Mouse (Mus musculus): ENCODE results near the gene Gpatch2l. TPM values are rescaled to one million over a fixed set of nuclear protein-coding genes. Genes with fewer than 3 reads are reported as not detected.

The Gpatch2l gene
- polyA plus RNA-seq, 1 experiment from 2014 or later = 20.7 TPM

DNA sequence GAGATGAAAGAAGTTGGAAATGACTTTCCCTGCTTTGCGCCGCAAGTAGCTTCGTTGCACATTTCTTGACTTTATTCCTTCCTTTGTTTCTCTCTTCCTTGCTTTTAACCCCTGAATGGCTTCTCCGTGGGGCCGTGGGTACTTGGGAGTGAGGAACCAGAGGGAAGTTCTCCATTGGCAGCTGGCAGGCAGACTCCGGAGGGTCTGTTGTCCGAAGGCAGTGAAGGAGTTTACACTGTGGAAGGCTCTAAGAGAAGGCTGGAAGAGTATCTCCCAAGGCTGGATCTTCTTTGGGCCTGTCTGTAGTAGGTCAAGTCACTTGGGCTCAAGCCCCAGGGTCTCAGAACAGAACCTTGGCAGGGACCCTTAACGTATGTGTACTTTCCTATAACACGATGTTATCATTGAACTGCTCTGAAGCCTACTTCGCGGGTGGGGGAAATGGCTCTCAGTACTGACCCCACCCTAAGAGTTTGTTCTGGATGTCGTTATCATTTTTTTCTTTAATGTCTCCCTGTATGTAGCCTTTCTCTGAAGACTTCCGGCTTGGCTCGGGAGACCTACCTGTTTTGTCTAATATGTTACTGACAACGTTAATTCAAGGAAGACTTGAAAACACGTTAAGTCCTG is 20.5 kb upstream of the Gpatch2l start:
- Histone ChIP-seq H3K36me3 (no peaks in the 10 kb centered on the region), H3K9ac (replicated peaks) (peak overlapping the region; percentile 47; the same call in 1 of the 2 replicates), H3K27me3 (peaks cover 44% of the 10 kb centered on the region), H3K4me1 (replicated peaks) (peaks cover 20% of the 10 kb centered on the region), H3K9me3 (no peaks in the 10 kb centered on the region), H3K4me3 (replicated peaks) (peak overlapping the region; percentile 38), H3K27ac (no peak overlapping the region), H3K4me2 (peak overlapping the region; percentile 70)
- ATAC-seq (ENCODE audit: insufficient number of reproducible peaks, insufficient read depth, low FRiP score, low TSS enrichment, low read depth) = no peak
- WGBS = 40% methylated on average over 16 of the region's 16 CpGs

DNA sequence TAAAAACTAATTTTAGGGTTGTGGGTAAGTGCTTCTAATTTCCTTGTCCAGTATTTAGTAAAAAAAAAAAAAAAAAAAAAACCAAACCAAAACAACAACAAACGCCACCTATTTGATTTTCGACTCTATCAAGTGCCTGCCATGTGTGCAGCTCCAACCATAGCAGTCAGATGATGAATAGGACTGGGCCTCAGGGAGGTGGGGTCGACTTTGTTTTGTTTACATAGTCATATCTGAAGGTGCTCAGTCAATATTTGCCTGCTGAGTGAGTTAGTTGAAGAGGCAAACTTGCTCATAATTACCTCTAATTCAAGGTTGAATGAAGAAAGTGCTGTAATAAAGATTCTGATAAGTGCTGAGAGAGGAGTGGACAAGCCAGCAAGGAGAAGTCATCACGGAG is 7.4 kb upstream of the Gpatch2l start:
- H3K4me1 ChIP-seq (replicated peaks) = no peaks in the 10 kb centered on the region
- no peak overlapping the region for H3K4me3 ChIP-seq (replicated peaks)
- WGBS = 65% methylated on average over 4 of the region's 4 CpGs
- H3K27me3 ChIP-seq = peaks cover 4% of the 10 kb centered on the region; the same call in 1 of the 2 replicates
- ATAC-seq (ENCODE audit: insufficient number of reproducible peaks, insufficient read depth, low FRiP score, low TSS enrichment, low read depth) = no peak
- no peaks in the 10 kb centered on the region for H3K36me3 ChIP-seq
- no peak overlapping the region for H3K4me2 ChIP-seq
- no peak overlapping the region for H3K27ac ChIP-seq
- H3K9me3 ChIP-seq = no peaks in the 10 kb centered on the region
- no peak overlapping the region for H3K9ac ChIP-seq (replicated peaks)

DNA sequence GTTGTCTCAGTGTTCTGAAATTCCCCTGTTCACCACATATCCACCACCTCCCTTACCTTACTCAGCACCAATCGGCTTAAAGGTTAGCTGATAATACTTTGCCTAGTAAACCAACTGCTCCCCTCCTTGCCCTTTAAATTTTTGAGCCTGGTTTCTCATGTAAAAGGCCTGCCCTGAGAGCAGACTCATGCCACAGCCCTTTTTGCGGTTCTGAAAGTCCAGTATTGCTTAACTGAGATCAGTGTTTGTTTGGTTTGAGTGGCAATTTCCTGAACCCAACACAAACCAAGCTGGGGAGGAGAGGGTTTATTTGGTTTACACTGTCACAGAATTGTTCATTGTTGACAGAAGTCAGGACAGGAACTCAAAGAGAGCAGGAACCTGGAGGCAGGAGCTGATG is 2.9 kb upstream of the Gpatch2l start:
- H3K9me3 ChIP-seq = no peaks in the 10 kb centered on the region
- H3K4me1 ChIP-seq (replicated peaks) = peaks cover 6% of the 10 kb centered on the region; the same call in 1 of the 2 replicates
- H3K4me2 ChIP-seq = no peak overlapping the region
- no peak for ATAC-seq (ENCODE audit: insufficient number of reproducible peaks, insufficient read depth, low FRiP score, low TSS enrichment, low read depth)
- H3K27ac ChIP-seq = no peak overlapping the region
- no peaks in the 10 kb centered on the region for H3K36me3 ChIP-seq
- peaks cover 4% of the 10 kb centered on the region; the same call in 1 of the 2 replicates for H3K27me3 ChIP-seq
- no peak overlapping the region for H3K9ac ChIP-seq (replicated peaks)
- H3K4me3 ChIP-seq (replicated peaks) = no peak overlapping the region
- 73% methylated on average over 2 of the region's 2 CpGs for WGBS

DNA sequence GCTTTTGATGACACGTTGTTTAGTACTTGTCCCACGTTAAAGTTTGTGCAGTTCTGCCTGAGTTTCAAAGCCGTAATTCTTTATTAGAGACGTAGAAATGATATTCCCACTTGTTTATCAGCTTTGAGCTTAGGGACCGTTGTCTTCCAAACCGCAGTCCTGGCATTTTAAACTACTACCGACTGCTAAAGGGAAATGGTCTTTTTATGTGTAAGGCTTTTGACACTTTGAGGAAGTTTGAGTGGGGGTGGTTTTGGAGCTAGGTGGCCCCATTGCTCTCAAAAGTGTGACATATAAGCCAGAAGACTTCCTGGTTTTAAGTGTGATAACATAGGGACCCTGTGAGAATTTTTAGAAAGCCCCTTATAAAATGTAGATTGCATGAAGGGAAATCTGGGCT is 905 bp downstream of the Gpatch2l start:
- H3K4me2 ChIP-seq = peak overlapping the region; percentile 93
- H3K4me1 ChIP-seq (replicated peaks) = peaks cover 16% of the 10 kb centered on the region
- H3K27me3 ChIP-seq = peaks cover 4% of the 10 kb centered on the region; the same call in 1 of the 2 replicates
- ATAC-seq (ENCODE audit: insufficient number of reproducible peaks, insufficient read depth, low FRiP score, low TSS enrichment, low read depth) = no peak
- 0 out of 2 replicates have a peak overlapping the region, but pooled peaks have one; percentile 73 for H3K27ac ChIP-seq
- WGBS = 21% methylated on average over 7 of the region's 7 CpGs
- peak overlapping the region; percentile 84 for H3K9ac ChIP-seq (replicated peaks)
- no peaks in the 10 kb centered on the region for H3K9me3 ChIP-seq
- H3K36me3 ChIP-seq = peaks cover 26% of the 10 kb centered on the region
- H3K4me3 ChIP-seq (replicated peaks) = peak overlapping the region; percentile 90

DNA sequence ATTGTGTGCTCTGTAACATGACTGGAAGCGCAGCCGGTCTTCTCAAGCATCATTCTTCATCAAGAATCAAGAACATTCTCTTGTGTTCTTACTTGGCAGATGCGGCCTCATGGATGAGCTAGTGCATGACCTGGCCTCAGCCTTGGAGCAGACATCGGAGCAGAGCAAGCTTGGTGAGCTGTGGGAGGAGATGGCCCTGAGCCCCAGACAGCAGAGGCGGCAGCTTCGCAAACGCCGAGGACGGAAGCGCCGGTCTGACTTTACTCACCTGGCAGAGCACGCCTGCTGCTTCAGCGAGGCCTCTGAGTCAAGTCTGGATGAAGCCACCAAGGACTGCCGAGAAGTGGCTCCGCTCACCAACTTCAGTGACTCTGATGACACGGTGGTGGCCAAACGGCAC is 2.3 kb downstream of the Gpatch2l start:
- no peak overlapping the region for H3K4me2 ChIP-seq
- peaks cover 27% of the 10 kb centered on the region for H3K36me3 ChIP-seq
- WGBS = 95% methylated on average over 17 of the region's 17 CpGs
- no peak overlapping the region for H3K27ac ChIP-seq
- no peak overlapping the region for H3K9ac ChIP-seq (replicated peaks)
- H3K27me3 ChIP-seq = no peaks in the 10 kb centered on the region
- H3K4me1 ChIP-seq (replicated peaks) = peaks cover 16% of the 10 kb centered on the region
- H3K9me3 ChIP-seq = no peaks in the 10 kb centered on the region
- H3K4me3 ChIP-seq (replicated peaks) = no peak overlapping the region
- ATAC-seq (ENCODE audit: insufficient number of reproducible peaks, insufficient read depth, low FRiP score, low TSS enrichment, low read depth) = no peak

DNA sequence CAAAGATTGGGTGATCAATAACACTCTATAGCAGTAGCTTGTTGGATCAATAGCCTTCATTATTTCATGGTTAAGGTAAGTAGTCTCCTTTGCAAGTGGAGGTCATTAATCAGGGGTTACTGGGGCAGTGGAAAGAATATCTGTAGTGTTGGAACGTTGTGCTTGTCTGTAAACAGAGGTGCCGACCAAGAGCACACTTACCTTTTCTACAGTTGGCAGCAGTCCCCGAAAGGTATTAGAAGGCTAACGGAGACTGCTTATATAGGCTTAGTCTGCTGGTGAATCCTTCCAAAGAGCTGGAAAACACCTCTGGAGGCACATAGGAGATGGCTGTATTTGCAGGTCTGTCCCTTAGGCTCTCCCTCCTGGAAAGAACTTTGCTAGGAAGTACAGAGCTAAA is 8.5 kb downstream of the Gpatch2l start:
- Histone ChIP-seq H3K4me1 (replicated peaks) (peaks cover 6% of the 10 kb centered on the region; the same call in 1 of the 2 replicates), H3K9me3 (no peaks in the 10 kb centered on the region), H3K4me2 (no peak overlapping the region), H3K27me3 (no peaks in the 10 kb centered on the region), H3K36me3 (peaks cover 37% of the 10 kb centered on the region), H3K4me3 (replicated peaks) (no peak overlapping the region), H3K27ac (no peak overlapping the region), H3K9ac (replicated peaks) (no peak overlapping the region)
- no peak for ATAC-seq (ENCODE audit: insufficient number of reproducible peaks, insufficient read depth, low FRiP score, low TSS enrichment, low read depth)
- 87% methylated on average over 4 of the region's 4 CpGs for WGBS

DNA sequence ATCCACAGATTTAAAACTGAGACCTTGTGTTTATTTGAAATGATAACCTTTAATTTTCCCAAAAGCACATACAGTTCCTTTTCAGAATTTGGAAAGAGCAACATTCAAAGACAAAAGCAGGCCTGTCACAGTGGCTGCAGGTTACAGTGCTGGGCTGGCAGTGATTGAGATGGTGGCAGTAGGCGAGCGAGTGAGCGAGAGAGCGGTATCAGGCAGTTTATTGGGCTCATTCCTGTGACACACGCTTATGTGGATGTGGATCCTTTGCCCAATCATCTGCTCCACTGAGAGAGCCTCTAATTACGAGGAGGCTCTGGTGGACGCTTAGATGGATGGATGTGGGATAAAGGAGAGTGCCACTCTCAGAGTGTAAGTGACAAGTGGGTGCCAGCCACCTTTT is 13.3 kb downstream of the Gpatch2l start:
- H3K4me1 ChIP-seq (replicated peaks) = no peaks in the 10 kb centered on the region
- H3K9ac ChIP-seq (replicated peaks) = no peak overlapping the region
- H3K36me3 ChIP-seq = peaks cover 45% of the 10 kb centered on the region
- no peak overlapping the region for H3K27ac ChIP-seq
- no peak overlapping the region for H3K4me3 ChIP-seq (replicated peaks)
- H3K9me3 ChIP-seq = no peaks in the 10 kb centered on the region
- H3K27me3 ChIP-seq = no peaks in the 10 kb centered on the region
- WGBS = 84% methylated on average over 7 of the region's 7 CpGs
- no peak for ATAC-seq (ENCODE audit: insufficient number of reproducible peaks, insufficient read depth, low FRiP score, low TSS enrichment, low read depth)
- no peak overlapping the region for H3K4me2 ChIP-seq

DNA sequence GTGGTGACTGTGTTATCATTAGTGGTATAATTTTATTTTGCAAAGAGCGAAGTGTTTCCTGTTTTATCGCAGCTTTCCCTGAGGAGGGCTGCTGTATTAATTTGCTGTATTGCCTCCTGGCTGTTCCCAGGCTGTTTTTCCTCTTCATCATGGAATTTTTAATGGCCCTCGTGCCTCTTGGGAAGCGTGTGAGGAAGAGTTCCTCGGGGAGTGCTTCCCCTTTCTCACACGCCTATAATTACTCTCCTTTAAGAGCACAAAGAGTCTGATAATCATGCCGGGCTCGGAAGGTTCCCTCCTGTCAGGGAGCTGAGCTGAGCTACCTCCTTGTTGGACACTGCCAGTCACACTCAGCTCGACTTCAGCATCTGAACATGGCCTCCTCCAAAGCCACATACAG is 30.0 kb downstream of the Gpatch2l start:
- Histone ChIP-seq H3K36me3 (peaks cover 69% of the 10 kb centered on the region), H3K4me3 (replicated peaks) (no peak overlapping the region), H3K4me2 (no peak overlapping the region), H3K9me3 (no peaks in the 10 kb centered on the region), H3K4me1 (replicated peaks) (peaks cover 6% of the 10 kb centered on the region), H3K27me3 (no peaks in the 10 kb centered on the region), H3K27ac (no peak overlapping the region), H3K9ac (replicated peaks) (no peak overlapping the region)
- 59% methylated on average over 9 of the region's 9 CpGs for WGBS
- no peak for ATAC-seq (ENCODE audit: insufficient number of reproducible peaks, insufficient read depth, low FRiP score, low TSS enrichment, low read depth)

DNA sequence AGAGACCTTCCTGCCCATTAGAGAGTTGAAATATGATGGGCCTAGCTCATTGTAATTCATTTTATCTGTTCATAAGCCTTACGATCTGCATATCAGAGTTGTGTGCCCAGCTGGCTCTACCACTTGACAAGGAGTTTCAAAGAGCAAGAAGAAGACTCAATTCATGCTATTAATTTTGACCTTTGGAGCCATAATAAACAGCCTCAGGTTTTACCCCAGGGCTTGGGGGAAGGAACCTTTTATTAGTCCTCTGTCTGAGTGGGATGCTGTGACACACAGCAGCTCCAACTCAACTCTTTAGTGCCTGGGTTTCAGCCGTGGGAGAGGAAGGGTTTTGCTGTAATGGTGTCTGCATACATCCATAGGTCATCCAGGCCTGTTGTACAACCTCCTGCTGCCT is 32.6 kb downstream of the Gpatch2l start:
- Histone ChIP-seq H3K9ac (replicated peaks) (no peak overlapping the region), H3K27me3 (no peaks in the 10 kb centered on the region), H3K27ac (no peak overlapping the region), H3K4me1 (replicated peaks) (peaks cover 6% of the 10 kb centered on the region), H3K4me3 (replicated peaks) (no peak overlapping the region), H3K4me2 (no peak overlapping the region), H3K9me3 (no peaks in the 10 kb centered on the region), H3K36me3 (peaks cover 69% of the 10 kb centered on the region)
- no peak for ATAC-seq (ENCODE audit: insufficient number of reproducible peaks, insufficient read depth, low FRiP score, low TSS enrichment, low read depth)
- 73% methylated on average over 2 of the region's 2 CpGs for whole genome bisulfite sequencing

DNA sequence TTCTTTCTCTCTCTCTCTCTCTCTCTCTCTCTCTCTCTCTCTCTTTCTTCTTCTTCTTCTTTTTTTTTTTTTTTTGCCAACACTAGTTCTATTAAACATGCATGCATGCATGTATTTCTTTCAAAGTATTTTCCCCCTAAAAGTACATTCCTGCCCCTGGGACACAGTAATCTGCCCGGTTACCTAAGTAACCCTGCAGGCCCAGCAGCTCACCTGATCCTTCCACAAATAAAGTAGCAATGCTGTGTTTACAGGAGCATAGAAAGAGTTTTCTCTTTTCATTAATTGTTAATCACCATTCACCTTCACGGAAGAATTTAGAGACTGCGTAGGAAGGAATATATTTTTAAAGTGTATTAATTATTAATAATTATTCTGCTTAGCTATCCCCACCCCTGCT is 34.1 kb downstream of the Gpatch2l start:
- H3K36me3 ChIP-seq = peaks cover 57% of the 10 kb centered on the region
- no peak overlapping the region for H3K4me3 ChIP-seq (replicated peaks)
- H3K4me1 ChIP-seq (replicated peaks) = peaks cover 6% of the 10 kb centered on the region
- H3K9me3 ChIP-seq = no peaks in the 10 kb centered on the region
- H3K4me2 ChIP-seq = no peak overlapping the region
- no peak for ATAC-seq (ENCODE audit: insufficient number of reproducible peaks, insufficient read depth, low FRiP score, low TSS enrichment, low read depth)
- no peak overlapping the region for H3K27ac ChIP-seq
- 89% methylated on average over 3 of the region's 3 CpGs for WGBS
- H3K27me3 ChIP-seq = no peaks in the 10 kb centered on the region
- no peak overlapping the region for H3K9ac ChIP-seq (replicated peaks)

DNA sequence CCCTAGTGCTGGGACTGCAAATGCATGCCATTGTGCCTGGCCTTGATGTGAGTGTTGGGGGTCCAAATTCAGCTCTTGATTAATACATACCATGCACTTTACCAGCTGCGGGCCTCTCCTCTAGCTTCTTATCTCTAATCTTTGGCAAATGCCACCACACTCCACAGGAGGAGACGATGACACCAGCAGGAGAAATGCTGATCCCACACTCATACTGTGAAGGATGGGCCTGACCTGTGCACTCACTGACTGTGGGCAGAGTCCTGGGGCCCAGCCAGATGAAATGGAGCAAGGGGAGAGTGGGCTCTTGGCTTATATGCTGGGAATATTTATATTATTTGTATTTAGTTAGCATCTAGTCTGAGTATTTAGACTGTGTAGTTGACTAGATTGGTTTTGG is 34.8 kb downstream of the Gpatch2l start:
- peaks cover 7% of the 10 kb centered on the region for H3K4me1 ChIP-seq (replicated peaks)
- no peaks in the 10 kb centered on the region for H3K9me3 ChIP-seq
- 81% methylated on average over 2 of the region's 2 CpGs for WGBS
- H3K4me2 ChIP-seq = no peak overlapping the region
- H3K9ac ChIP-seq (replicated peaks) = no peak overlapping the region
- peaks cover 51% of the 10 kb centered on the region for H3K36me3 ChIP-seq
- H3K4me3 ChIP-seq (replicated peaks) = no peak overlapping the region
- H3K27me3 ChIP-seq = no peaks in the 10 kb centered on the region
- ATAC-seq (ENCODE audit: insufficient number of reproducible peaks, insufficient read depth, low FRiP score, low TSS enrichment, low read depth) = no peak
- no peak overlapping the region for H3K27ac ChIP-seq

DNA sequence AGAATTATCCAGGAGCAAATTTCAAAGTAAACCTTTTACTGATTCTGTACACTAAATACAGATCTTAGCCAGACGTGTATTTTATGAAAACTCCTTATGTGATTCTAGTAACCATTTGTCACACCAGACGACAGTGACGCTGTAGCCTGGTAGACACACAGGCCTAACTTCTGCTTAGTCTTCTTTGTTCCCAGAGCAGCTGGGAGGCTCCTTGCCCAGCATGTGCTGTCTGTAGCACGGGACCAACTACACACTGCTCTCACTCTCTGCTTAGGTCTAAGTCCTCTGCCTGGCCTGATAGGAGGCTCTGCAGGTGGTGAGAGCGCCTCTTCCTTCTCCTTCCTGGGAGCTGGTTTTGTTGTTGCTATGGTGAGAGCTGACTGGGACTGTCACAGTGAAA is 35.2 kb downstream of the Gpatch2l start:
- Histone ChIP-seq H3K9me3 (no peaks in the 10 kb centered on the region), H3K4me3 (replicated peaks) (no peak overlapping the region), H3K9ac (replicated peaks) (no peak overlapping the region), H3K36me3 (peaks cover 47% of the 10 kb centered on the region), H3K4me2 (no peak overlapping the region), H3K27ac (no peak overlapping the region), H3K27me3 (no peaks in the 10 kb centered on the region), H3K4me1 (replicated peaks) (0 out of 2 replicates have a peak, but pooled peaks cover 3% of the 10 kb centered on the region)
- WGBS = 80% methylated on average over 5 of the region's 5 CpGs
- ATAC-seq (ENCODE audit: insufficient number of reproducible peaks, insufficient read depth, low FRiP score, low TSS enrichment, low read depth) = no peak

All from limb, embryonic 12.5 days (tissue).